8 mouse cellular contexts compared by ENCODE assay signal in genomic region chr17:47139730-47140231, GRCm38 (mm10).
DNase-seq lines count a peak whose midpoint lies in the region; ATAC-seq lines count a peak whose summit lies in the region.

No protein-coding gene starts in this region.

- WGBS in embryonic facial prominence, embryonic 14.5 days = 0% methylated on average over 15 of the region's 34 CpGs
- under 1% methylated on average over 25 of the region's 34 CpGs for WGBS in heart, embryonic 11.5 days (ENCODE audit: insufficient replicate concordance)
- WGBS in kidney, embryonic 15.5 days = 2% methylated on average over 20 of the region's 34 CpGs

- H3K9me3 ChIP-seq in erythroblast, embryonic 14.5 days (ENCODE audit: control insufficient read depth, low read length) = no peaks in the 10 kb centered on the region
- no peaks in the 10 kb centered on the region for H3K9me3 ChIP-seq in embryonic facial prominence, embryonic 14.5 days (ENCODE audit: control insufficient read depth, low read length)
- no peaks in the 10 kb centered on the region for H3K9me3 ChIP-seq in heart, embryonic 11.5 days (replicated peaks; ENCODE audit: control insufficient read depth, low read length)
- no peaks in the 10 kb centered on the region for H3K9me3 ChIP-seq in kidney, embryonic 15.5 days (replicated peaks)

- H3K27me3 ChIP-seq in erythroblast, embryonic 14.5 days (ENCODE audit: control insufficient read depth) = peaks cover 52% of the 10 kb centered on the region
- no peaks in the 10 kb centered on the region for H3K27me3 ChIP-seq in embryonic facial prominence, embryonic 14.5 days (replicated peaks; ENCODE audit: control insufficient read depth, insufficient read depth, low read length)
- H3K27me3 ChIP-seq in heart, embryonic 11.5 days (ENCODE audit: control insufficient read depth, insufficient read depth, low read length) = no peaks in the 10 kb centered on the region
- no peaks in the 10 kb centered on the region for H3K27me3 ChIP-seq in kidney, embryonic 15.5 days

- H3K9ac ChIP-seq in embryonic facial prominence, embryonic 14.5 days (ENCODE audit: low read depth, low read length) = peak overlapping the region; percentile 82
- peak overlapping the region; percentile 77 for H3K9ac ChIP-seq in heart, embryonic 11.5 days (ENCODE audit: low read depth, low read length)
- peak overlapping the region; percentile 71 for H3K9ac ChIP-seq in kidney, embryonic 15.5 days

- peak overlapping the region; percentile 37 for H3K4me3 ChIP-seq in erythroblast, embryonic 14.5 days (replicated peaks)
- H3K4me3 ChIP-seq in embryonic facial prominence, embryonic 14.5 days (ENCODE audit: low read depth, low read length) = peak overlapping the region; percentile 74
- H3K4me3 ChIP-seq in heart, embryonic 11.5 days (ENCODE audit: low read depth, low read length) = peak overlapping the region; percentile 69
- peak overlapping the region; percentile 74 for H3K4me3 ChIP-seq in kidney, embryonic 15.5 days (replicated peaks)

- DNase-seq in embryonic facial prominence, embryonic 14.5 days (ENCODE audit: low spot score) = peak; percentile 98
- DNase-seq in liver = peak; percentile 84
- DNase-seq in monocyte, adult 2 months (ENCODE audit: low read depth in 1 of 2, low spot score in 2 of 2) = peak; percentile 17 to 40
- DNase-seq in spleen, postnatal 36 days (ENCODE audit: low spot score in 2 of 2) = peak; percentile 75 to 77

- peaks cover 4% of the 10 kb centered on the region for H3K4me1 ChIP-seq in erythroblast, embryonic 14.5 days (ENCODE audit: control insufficient read depth)
- peaks cover 21% of the 10 kb centered on the region for H3K4me1 ChIP-seq in embryonic facial prominence, embryonic 14.5 days (ENCODE audit: control insufficient read depth, insufficient read depth, low read length)
- H3K4me1 ChIP-seq in heart, embryonic 11.5 days (ENCODE audit: control insufficient read depth, insufficient read depth, low read length) = peaks cover 20% of the 10 kb centered on the region
- H3K4me1 ChIP-seq in kidney, embryonic 15.5 days = peaks cover 43% of the 10 kb centered on the region

- no peaks in the 10 kb centered on the region for H3K36me3 ChIP-seq in erythroblast, embryonic 14.5 days (ENCODE audit: control insufficient read depth)
- H3K36me3 ChIP-seq in embryonic facial prominence, embryonic 14.5 days (ENCODE audit: control insufficient read depth, insufficient read depth, low read length) = no peaks in the 10 kb centered on the region
- H3K36me3 ChIP-seq in heart, embryonic 11.5 days (ENCODE audit: control insufficient read depth, insufficient read depth, low read length) = no peaks in the 10 kb centered on the region
- H3K36me3 ChIP-seq in kidney, embryonic 15.5 days = peaks cover 4% of the 10 kb centered on the region; the same call in 1 of the 2 replicates

- H3K4me2 ChIP-seq in embryonic facial prominence, embryonic 14.5 days (ENCODE audit: low read depth, low read length) = peak overlapping the region; percentile 91
- H3K4me2 ChIP-seq in heart, embryonic 11.5 days = peak overlapping the region; percentile 74
- peak overlapping the region; percentile 66 for H3K4me2 ChIP-seq in kidney, embryonic 15.5 days

- no peak for ATAC-seq in erythroblast, adult 5-6 weeks (replicated peaks; ENCODE audit: low FRiP score, poor library complexity, severe bottlenecking)
- ATAC-seq in embryonic facial prominence, embryonic 14.5 days (ENCODE audit: low read depth) = peak; percentile 96
- peak; percentile 88 for ATAC-seq in heart, embryonic 11.5 days (replicated peaks; ENCODE audit: insufficient number of reproducible peaks, low FRiP score, low TSS enrichment)
- ATAC-seq in kidney, embryonic 15.5 days (replicated peaks; ENCODE audit: low FRiP score) = peak; percentile 95

- peak overlapping the region; percentile 98 for H3K27ac ChIP-seq in embryonic facial prominence, embryonic 14.5 days (replicated peaks; ENCODE audit: low read depth, low read length)
- H3K27ac ChIP-seq in heart, embryonic 11.5 days (ENCODE audit: low read depth, low read length) = peak overlapping the region; percentile 91
- peak overlapping the region; percentile 96 for H3K27ac ChIP-seq in kidney, embryonic 15.5 days

Comparison
In these comparisons a context has a peak if more than half of its experiments do, and no peak if none do; other contexts are left out.
1. DNase-seq: peak in every context shown above with its lines; median percentile 98 in embryonic facial prominence, embryonic 14.5 days; 84 in liver; 76 in spleen, postnatal 36 days; 28 in monocyte, adult 2 months.